Mouse (Mus musculus): ENCODE data around the gene Gabrb2. TPM values are rescaled to one million over a fixed set of nuclear protein-coding genes. Genes with fewer than 3 reads are reported as not detected.

The Gabrb2 gene
- 0.31 and 0.45 TPM in 2 replicates for polyA plus RNA-seq (2016; fragmentation: Nextera tagmentation; extraction: Ambion mirVana)

DNA sequence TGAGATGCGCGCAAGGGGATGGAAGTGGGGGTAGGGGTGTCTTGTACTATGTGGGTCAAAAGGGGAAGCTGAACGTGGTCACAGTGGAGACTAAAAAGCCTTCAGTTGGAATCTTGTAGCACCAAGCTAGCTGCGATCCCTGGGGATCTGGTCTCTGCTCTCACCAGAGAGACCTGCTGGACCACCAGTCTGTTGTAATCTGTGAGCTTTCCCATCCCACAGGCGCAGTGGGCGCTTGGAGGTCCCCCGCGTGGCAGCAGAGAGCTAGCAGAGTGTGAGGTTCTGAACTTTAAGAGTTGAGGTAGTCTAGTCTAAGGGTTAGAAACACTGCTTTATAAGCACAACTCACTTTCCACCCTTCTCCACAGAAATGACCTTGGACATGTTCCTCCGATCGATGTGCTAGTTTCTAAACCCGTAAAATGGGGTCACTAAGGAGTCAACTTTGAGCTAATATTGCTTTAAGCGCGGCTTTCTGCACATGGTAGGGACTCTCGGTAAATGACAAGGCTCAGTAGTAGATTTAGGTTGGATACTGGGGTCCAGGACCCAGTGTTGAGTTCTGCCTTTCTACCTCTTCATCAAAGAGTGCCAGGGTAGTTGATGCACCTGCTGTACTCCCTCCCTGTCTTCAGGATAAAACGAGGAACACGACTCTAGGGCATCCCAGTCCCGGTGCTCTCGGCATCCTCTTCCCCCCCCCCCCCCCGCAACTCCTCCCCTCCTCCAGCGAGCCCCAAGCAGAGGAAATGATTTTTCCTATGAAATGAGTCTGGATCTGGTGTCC, at the start of gene Gabrb2:
TSS of gene Gabrb2 (plus strand) at position 762 of the 787 bp plus-strand sequence.
- peak within 1 kb of the TSS; percentile 59 for H3K4me3 ChIP-seq
- peaks cover 9% of the 10 kb centered on the region for H3K4me1 ChIP-seq
- peak within 1 kb of the TSS; percentile 14; the same call in 1 of the 2 replicates for H3K27ac ChIP-seq
- 27% methylated on average over 20 of the region's 20 CpGs for WGBS
- peaks cover 31% of the 10 kb centered on the region for H3K27me3 ChIP-seq (ENCODE audit: low read depth, poor library complexity, severe bottlenecking)
- H3K36me3 ChIP-seq = no peaks in the 10 kb centered on the region
- peak; percentile 29 for DNase-seq (ENCODE audit: low spot score)
- H3K9me3 ChIP-seq (replicated peaks) = no peaks in the 10 kb centered on the region

DNA sequence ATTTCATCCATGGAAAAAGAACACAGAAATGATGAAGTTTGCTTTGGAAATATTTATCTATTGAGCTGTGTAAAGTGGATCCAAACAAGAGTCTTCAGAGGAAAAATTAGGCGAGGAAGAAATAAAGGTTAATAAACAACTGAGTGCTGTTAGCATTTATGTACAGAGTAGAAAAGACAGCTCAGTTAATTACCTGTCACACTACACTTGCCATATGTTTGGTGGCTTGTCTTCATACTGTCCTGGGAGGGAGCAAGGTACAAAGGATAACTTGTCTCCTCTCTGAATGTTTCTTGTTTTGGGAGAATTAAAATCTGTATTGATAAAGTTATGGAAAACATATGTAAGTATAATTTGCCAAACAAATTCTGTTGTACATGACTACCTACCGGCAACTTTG, 40.6 kb upstream of the Gabrb2 start:
- H3K4me1 ChIP-seq = no peaks in the 10 kb centered on the region
- no peak overlapping the region for H3K4me3 ChIP-seq
- no peak overlapping the region for H3K27ac ChIP-seq
- no peaks in the 10 kb centered on the region for H3K27me3 ChIP-seq (ENCODE audit: low read depth, poor library complexity, severe bottlenecking)
- no peak for DNase-seq (ENCODE audit: low spot score)
- no peaks in the 10 kb centered on the region for H3K9me3 ChIP-seq (replicated peaks)
- WGBS = 81% methylated on average over 2 of the region's 2 CpGs
- H3K36me3 ChIP-seq = no peaks in the 10 kb centered on the region

DNA sequence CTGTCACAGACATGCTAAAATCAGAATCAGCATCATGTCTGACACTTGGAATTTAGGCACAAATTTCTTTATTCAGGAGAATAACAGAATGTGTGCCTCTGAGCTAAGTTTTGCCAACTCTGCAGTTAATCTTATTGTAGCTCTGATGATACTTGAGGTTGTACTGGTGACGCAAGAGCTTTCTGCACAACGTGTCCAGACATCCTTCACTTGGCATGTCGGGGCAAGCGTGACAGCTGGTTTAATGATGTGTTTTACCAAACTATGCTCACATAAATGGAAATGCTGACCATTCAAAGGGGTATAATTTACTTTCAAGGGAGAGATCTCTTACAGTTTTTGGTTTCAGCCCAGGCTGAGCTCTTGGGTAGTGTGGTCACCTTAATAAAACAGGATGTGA, 33.1 kb upstream of the Gabrb2 start:
- H3K4me1 ChIP-seq = no peaks in the 10 kb centered on the region
- 82% methylated on average over 4 of the region's 4 CpGs for WGBS
- DNase-seq (ENCODE audit: low spot score) = peak; percentile 31

DNA sequence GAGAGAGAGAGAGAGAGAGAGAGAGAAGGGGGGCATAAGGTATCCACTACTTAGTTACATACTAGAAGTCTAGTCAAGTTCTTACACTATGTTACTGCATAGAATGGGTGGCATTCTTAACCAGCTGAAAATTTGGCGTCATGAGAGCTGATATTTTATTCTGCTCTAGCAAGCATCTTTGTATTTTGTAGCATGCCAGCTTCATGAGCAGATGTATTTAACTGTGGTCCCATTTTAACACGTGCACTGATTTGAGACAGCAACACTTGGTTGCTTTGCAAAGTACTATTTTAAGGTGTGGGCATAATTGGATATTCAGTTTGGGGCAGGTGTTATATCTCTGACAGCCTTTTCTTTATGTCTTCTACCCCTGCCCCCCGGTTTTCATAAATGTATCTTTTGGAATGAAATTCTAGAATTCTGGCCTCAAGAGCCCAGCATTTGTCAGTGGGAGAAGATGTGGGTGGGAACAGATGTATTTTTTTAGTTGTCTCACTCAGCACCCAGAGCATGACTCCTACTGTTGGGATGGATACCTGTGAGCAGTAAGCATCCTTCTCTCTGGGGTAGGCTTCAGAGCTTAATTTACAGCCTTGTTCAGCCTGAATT, 28.8 kb upstream of the Gabrb2 start:
- Histone ChIP-seq H3K9me3 (replicated peaks) (no peaks in the 10 kb centered on the region), H3K36me3 (no peaks in the 10 kb centered on the region), H3K4me3 (no peak overlapping the region), H3K27me3 (ENCODE audit: low read depth, poor library complexity, severe bottlenecking) (no peaks in the 10 kb centered on the region), H3K4me1 (no peaks in the 10 kb centered on the region), H3K27ac (no peak overlapping the region)
- no peak for DNase-seq (ENCODE audit: low spot score)
- WGBS = 72% methylated on average over 3 of the region's 3 CpGs

More for the DNA sequence above, 33.1 kb upstream of the Gabrb2 start:
- Histone ChIP-seq H3K27ac (no peak overlapping the region), H3K9me3 (replicated peaks) (no peaks in the 10 kb centered on the region), H3K4me3 (no peak overlapping the region), H3K27me3 (ENCODE audit: low read depth, poor library complexity, severe bottlenecking) (no peaks in the 10 kb centered on the region), H3K36me3 (no peaks in the 10 kb centered on the region)

DNA sequence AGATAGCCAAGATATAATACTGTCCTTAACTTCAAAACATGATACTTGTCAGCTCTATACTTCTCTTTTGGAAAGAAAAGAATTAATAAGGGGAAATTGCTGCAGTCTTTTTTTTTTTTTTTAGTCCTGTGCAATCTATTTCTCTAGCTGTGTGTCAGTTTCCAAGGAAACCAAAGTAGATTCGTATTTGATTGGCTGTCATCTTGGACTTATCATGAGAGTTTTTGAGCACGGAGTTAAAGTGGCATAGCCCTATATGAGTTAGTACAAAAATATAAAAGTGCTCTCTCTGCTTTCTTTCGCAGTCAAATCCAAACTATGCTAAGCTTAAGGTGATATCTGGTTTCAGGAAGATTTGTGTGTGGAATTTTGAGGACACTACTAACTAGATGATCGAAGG, 26.1 kb upstream of the Gabrb2 start:
- Histone ChIP-seq H3K27me3 (ENCODE audit: low read depth, poor library complexity, severe bottlenecking) (no peaks in the 10 kb centered on the region), H3K4me3 (no peak overlapping the region), H3K9me3 (replicated peaks) (no peaks in the 10 kb centered on the region), H3K27ac (no peak overlapping the region), H3K4me1 (no peaks in the 10 kb centered on the region), H3K36me3 (no peaks in the 10 kb centered on the region)
- 85% methylated on average over 4 of the region's 4 CpGs for whole genome bisulfite sequencing
- DNase-seq (ENCODE audit: low spot score) = no peak

DNA sequence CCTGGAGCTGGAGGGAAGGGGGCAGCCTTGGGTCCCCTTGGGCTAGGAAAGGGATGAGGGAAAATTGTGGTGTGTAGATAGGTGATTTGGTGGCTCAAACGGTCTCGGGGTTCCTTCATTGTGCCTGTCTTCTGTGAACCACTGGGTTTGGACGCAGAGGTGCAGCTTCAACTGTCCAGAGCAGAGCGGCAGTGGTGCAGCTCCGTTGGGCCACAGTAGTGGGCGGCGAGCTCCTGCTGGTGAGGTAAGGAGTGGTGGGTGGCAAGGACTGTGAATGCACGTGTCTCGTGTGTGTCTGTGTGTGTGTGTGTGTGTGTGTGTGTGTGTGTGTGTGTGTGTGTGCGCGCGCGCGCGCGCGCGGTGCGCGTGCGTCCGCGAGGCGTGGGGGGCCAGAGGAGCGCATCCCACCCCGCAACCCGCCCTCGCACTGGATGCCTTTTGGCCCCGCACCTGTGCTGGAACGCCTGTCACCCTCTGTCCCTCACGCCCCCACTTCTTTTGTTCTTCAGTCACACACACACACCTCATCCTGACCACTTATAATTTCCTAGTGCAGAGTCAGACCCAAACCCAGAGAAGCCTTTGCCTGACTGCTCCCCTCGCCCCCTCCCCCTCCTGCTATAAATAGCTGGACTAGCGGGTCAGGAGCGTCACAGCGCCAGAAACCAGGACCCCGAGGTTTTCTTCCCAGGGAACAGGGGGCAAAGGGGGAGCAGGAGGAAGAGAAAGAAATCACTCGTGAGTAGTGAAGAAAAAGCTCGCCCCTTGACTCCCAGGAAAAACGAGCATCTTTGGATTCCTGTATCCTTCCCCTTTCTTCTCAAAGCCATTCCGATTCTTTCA, 455 bp downstream of the Gabrb2 start:
- peaks cover 31% of the 10 kb centered on the region for H3K27me3 ChIP-seq (ENCODE audit: low read depth, poor library complexity, severe bottlenecking)
- peak overlapping the region; percentile 14; the same call in 1 of the 2 replicates for H3K27ac ChIP-seq
- peak; percentile 62 for DNase-seq (ENCODE audit: low spot score)
- peak overlapping the region; percentile 59 for H3K4me3 ChIP-seq
- WGBS = under 1% methylated on average over 24 of the region's 40 CpGs
- no peaks in the 10 kb centered on the region for H3K9me3 ChIP-seq (replicated peaks)
- H3K4me1 ChIP-seq = peaks cover 9% of the 10 kb centered on the region
- no peaks in the 10 kb centered on the region for H3K36me3 ChIP-seq

DNA sequence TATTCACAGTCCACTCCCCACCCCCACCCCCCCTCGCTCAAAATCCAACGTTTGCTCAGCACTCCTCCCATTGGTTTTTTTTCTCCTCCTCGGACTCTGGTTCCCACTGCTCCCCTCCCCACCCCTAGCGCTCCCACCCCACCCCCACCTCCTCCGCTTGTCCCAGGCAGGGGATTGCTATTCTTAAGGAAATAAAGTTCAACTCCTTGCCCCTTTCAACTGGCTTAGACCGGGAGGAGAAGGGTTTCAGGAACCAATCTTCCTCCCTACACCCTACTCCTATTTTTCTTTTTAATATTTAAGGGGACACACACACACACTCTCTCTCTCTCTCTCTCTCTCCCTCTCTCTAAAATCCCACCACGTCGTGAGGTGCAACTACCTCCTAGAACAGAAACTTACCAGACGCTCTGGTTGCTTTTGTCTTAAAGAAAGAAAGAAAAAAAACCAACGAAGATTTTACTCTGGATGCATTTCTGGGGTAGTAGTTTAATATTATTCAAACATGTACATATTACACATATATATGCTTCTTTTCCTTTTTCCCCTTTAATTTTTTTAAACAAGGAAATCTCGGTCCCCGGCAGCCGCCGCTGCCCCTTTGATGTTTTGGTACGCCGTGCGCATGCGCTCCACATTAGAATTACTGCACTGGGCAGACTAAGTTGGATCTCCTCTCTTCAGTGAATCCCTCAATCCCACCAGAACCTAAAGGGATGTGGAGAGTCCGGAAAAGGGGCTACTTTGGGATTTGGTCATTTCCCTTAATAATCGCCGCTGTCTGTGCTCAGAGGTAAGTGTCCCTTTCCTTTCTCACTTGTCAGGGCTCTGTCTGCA, 1.3 kb downstream of the Gabrb2 start:
- peak overlapping the region; percentile 59 for H3K4me3 ChIP-seq
- H3K27ac ChIP-seq = 0 out of 2 replicates have a peak overlapping the region, but pooled peaks have one; percentile 14
- no peaks in the 10 kb centered on the region for H3K36me3 ChIP-seq
- peaks cover 31% of the 10 kb centered on the region for H3K27me3 ChIP-seq (ENCODE audit: low read depth, poor library complexity, severe bottlenecking)
- under 1% methylated on average over 21 of the region's 21 CpGs for WGBS
- peak; percentile 73 for DNase-seq (ENCODE audit: low spot score)
- peaks cover 9% of the 10 kb centered on the region for H3K4me1 ChIP-seq
- H3K9me3 ChIP-seq (replicated peaks) = no peaks in the 10 kb centered on the region

DNA sequence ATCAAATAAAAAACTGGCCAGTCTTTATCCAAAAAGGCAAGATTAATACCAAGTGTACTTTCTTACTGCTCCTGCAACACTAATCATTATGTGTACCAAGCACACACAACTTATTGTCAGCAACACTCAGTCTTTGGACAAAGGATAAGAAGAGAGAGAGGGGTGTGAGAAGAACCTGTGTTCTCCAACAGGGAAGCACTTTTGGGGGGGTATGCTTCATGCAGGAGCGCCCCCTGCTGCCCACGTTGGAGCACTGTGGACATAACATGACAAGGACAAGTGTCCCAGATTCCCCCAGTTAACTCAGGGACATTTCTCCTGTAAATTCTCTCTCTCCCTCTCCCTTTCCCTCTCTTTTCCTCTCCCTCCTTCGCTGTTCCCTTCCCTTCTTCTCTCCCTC, 3.7 kb downstream of the Gabrb2 start:
- no peak overlapping the region for H3K27ac ChIP-seq
- DNase-seq (ENCODE audit: low spot score) = peak; percentile 62
- H3K4me3 ChIP-seq = no peak overlapping the region
- H3K36me3 ChIP-seq = no peaks in the 10 kb centered on the region
- no peaks in the 10 kb centered on the region for H3K9me3 ChIP-seq (replicated peaks)
- H3K27me3 ChIP-seq (ENCODE audit: low read depth, poor library complexity, severe bottlenecking) = peaks cover 31% of the 10 kb centered on the region
- WGBS = 5% methylated on average over 3 of the region's 3 CpGs
- H3K4me1 ChIP-seq = peaks cover 9% of the 10 kb centered on the region

DNA sequence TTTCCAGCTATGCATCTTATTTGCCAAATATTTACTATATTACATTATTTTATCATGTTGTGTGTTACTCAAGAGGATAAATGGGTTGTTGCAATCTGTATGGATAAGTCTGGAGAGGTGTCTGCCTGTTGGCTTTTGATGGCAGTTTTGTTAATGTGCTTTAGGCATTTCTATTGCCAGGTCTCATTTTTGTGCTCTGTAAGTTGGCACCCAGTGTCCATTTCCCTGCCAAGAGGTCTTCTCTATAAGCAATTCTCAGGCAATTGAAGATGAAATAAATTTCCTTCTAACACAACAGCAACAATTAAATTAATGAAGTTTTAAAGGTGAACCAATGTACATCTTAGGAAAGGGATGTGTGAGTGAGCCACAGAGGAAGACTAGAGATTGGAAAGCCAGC, 11.9 kb downstream of the Gabrb2 start:
- Histone ChIP-seq H3K36me3 (no peaks in the 10 kb centered on the region), H3K4me3 (no peak overlapping the region), H3K27me3 (ENCODE audit: low read depth, poor library complexity, severe bottlenecking) (no peaks in the 10 kb centered on the region), H3K27ac (no peak overlapping the region), H3K4me1 (no peaks in the 10 kb centered on the region), H3K9me3 (replicated peaks) (no peaks in the 10 kb centered on the region)
- no peak for DNase-seq (ENCODE audit: low spot score)

DNA sequence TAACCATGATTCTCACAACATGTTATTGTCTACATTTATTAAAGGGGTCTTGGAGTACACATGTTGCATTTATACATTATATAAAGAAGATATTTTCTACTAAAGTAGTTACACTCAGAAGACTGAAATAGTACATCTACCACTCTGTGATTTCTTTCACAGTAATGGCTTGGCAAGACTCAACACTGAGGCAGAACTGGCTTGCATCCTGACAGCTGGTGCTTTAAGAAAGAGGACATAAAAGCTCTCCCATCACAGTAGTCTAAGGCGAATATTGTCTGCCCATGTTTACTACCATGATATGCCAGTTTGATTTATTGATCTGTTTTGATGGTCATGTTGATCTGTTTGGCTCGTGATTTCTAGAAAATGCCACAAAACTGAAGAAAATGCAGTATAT, 19.4 kb downstream of the Gabrb2 start:
- 80% methylated on average over 2 of the region's 2 CpGs for WGBS

DNA sequence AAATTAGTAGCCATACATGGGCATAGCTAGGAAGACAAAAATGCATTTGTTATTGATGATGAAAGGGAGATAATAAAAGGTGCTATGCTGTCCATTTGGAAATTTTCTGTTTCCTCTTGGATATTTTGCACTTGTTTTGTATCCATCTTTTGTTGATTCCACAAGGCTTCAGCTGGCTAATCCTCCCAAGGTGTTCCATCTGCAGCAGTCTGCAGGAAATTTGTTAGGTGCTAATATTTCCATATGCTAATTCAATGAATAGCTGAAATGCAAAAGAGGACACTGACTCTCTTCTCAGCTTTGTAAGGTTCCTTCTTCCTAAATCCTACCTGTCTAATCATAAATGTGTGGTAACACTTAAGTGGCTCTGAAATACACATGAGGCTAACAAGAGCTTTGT, 24.1 kb downstream of the Gabrb2 start:
- Histone ChIP-seq H3K4me1 (no peaks in the 10 kb centered on the region), H3K9me3 (replicated peaks) (no peaks in the 10 kb centered on the region), H3K4me3 (no peak overlapping the region), H3K27me3 (ENCODE audit: low read depth, poor library complexity, severe bottlenecking) (no peaks in the 10 kb centered on the region), H3K36me3 (no peaks in the 10 kb centered on the region), H3K27ac (no peak overlapping the region)
- no peak for DNase-seq (ENCODE audit: low spot score)

More for the DNA sequence above, 19.4 kb downstream of the Gabrb2 start:
- no peak overlapping the region for H3K4me3 ChIP-seq
- no peaks in the 10 kb centered on the region for H3K36me3 ChIP-seq
- H3K9me3 ChIP-seq (replicated peaks) = no peaks in the 10 kb centered on the region
- no peaks in the 10 kb centered on the region for H3K4me1 ChIP-seq
- H3K27me3 ChIP-seq (ENCODE audit: low read depth, poor library complexity, severe bottlenecking) = no peaks in the 10 kb centered on the region
- H3K27ac ChIP-seq = no peak overlapping the region
- DNase-seq (ENCODE audit: low spot score) = no peak

DNA sequence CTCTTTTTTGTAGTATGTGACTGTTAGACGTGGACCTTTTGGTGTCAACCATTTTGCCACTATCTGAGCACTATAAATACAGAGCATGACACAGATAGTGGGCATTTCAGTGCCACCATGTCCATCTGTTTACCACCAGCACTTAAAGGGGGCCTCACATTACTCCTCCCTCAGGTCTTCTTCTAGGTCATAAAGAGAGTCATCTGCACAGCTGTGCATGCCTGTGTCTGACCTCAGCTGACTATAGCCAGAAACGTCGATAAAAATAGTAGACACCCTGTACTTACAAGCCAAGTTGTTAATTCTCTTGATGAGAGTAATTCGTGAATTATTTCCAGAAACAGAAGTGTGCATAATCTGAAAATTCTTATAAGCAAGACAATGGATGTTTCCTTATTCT, 29.4 kb downstream of the Gabrb2 start:
- Histone ChIP-seq H3K9me3 (replicated peaks) (no peaks in the 10 kb centered on the region), H3K27me3 (ENCODE audit: low read depth, poor library complexity, severe bottlenecking) (no peaks in the 10 kb centered on the region), H3K4me3 (no peak overlapping the region), H3K27ac (no peak overlapping the region), H3K36me3 (no peaks in the 10 kb centered on the region), H3K4me1 (no peaks in the 10 kb centered on the region)
- WGBS = 89% methylated on average over 4 of the region's 4 CpGs
- DNase-seq (ENCODE audit: low spot score) = no peak

Data from limb, embryonic 10.5 days (tissue).